Mouse (Mus musculus): Measurements from ENCODE around the gene Acot1.
"Not testable (repeated sequence)": the region's sequence is repeated elsewhere in the genome, so short reads cannot be mapped to it uniquely, and the experiment has no call there.

DNA sequence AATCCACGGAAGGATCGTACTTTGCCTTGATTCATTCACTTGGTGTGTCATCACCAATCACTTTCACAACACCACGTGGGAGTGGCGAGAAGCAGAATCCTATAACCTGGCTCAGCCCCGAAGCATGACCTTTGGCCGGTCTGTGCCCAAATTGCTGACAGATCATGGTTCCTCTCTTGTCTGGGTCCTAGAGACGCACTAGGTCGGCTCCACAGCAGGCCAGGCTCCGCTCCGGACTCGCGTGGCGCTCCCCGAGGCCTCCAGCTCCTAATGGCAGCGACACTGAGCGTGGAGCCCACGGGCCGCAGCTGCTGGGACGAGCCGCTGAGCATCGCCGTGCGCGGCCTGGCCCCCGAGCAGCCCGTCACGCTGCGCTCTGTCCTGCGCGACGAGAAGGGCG, 29.0 kb downstream of the Acot1 start, which contains the start of gene Acot4:
- not testable (repeated sequence) for TF ChIP-seq TAL1, GATA1 (IDR thresholded peaks at IDR 0.05; ENCODE audit: low read length)
